Mouse (Mus musculus): Measurements from ENCODE around the gene Meis2. TPM values are rescaled to one million over a fixed set of nuclear protein-coding genes. Genes with fewer than 3 reads are reported as not detected.

Meis2 gene
- polyA plus RNA-seq, 1 experiment: not detected

DNA sequence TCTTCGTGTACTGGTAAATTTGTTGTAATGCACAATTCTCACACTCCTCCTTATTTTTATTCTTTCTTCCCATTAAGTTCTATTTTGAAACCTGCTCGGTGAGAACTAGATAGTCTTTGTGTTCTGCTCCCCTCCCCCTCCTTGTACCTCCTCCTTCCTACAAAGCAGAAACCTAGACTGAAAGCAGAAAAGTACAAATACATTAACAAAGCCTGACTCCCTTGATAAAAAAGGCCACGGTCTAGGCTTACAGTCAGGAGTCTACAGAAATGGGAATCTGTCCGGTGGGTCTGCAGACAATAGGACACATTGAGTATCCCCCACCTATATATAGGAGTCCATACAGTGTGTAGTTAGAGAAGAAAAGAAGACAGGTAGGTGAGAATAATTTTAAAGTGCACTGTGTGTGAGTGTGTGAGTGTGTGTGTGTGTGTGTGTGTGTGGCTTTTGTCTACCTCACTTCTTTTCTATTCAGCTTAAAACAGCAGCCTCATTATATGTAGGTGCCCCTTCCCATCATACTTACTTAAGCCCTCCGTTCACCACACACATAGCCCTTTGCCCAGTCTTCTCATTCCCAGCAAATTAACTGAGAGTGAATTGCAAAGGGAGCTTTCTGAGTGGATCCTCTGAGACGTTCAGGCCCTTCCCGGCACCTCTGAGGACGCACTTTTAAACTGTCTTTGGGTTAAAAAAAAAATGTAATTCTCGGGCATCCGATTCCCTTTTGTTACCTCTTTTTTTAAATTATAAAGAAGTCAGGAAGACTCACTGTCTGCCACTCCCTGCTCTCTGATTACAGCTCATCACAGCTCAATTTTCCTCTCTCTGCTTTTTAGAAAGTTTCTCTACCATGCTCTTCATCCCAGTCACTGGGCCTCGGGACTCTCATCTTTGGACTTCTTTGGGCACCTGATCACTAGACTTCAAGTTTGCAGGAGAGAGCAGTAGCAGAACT lies 208.2 kb downstream of the Meis2 start:
- no peak for TF ChIP-seq GATA1 (IDR thresholded peaks at IDR 0.05; ENCODE audit: low read length)

DNA sequence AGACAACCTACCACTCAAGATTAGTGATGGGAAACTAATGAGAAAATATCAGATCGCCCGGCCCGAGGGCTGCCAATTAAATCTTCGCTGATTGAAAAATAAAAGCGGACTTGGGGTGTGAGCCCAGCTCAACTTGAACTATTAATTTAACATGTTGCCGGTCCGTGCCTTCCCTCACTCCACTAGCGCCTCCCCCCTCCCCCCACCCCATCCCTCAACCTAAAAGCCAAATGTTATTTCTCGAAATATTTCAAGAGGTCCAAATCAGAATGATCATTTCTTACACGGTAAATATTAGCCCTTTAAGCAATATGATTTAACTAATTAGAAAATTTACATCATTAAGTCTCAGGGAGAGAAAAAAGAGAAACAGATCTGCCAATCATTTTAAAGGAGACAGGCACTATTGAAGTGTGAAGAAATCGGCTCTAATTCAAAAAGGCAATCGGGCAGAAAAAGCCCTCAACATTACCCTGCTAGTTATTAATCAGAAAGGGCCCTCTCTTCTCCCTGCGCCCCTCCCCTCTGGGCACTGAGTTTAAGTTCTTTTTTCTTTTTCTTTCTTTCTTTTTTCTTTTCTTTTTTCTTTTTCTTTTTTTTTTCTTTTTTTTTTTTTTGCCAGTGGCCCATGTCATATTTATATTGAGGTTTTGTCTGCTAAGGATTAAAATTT lies 209.1 kb downstream of the Meis2 start:
- TF ChIP-seq GATA1 (IDR thresholded peaks at IDR 0.05; ENCODE audit: low read length): no peak

- TF ChIP-seq GATA1 (IDR thresholded peaks at IDR 0.05; ENCODE audit: low read length): no peak
These were observed 209.9 kb downstream of the Meis2 start for GRCm38 (mm10) chr2:115855511-115856400.

GRCm38 (mm10) chr2:115854828-115855311 lies 210.8 kb downstream of the Meis2 start:
- no peak for TF ChIP-seq GATA1 (IDR thresholded peaks at IDR 0.05; ENCODE audit: low read length)

- TF ChIP-seq GATA1 (IDR thresholded peaks at IDR 0.05; ENCODE audit: low read length): no peak
These were observed 211.4 kb downstream of the Meis2 start for GRCm38 (mm10) chr2:115854007-115854827.

DNA sequence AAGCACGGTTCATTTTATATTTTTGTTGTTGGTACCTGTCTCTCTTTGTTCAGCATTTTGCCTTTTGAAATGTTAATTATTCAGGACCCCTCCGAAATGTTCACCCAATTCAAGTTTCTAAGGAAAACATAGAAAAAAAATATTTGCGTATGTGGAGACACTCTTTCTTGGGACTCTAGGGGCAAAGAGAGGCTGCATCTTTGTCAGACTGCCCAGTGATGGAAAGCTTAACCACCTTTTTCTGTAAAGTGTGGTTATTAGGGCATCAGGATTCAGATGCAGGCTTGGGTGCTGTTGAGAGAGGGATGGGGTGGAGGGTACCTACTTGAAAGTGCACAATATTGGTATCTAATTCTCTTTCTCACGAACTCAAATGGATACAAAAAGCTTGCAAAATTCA lies 212.4 kb downstream of the Meis2 start:
- TF ChIP-seq GATA1 (IDR thresholded peaks at IDR 0.05; ENCODE audit: low read length): no peak

- no peak for TF ChIP-seq GATA1 (IDR thresholded peaks at IDR 0.05; ENCODE audit: low read length)
These were observed 213.0 kb downstream of the Meis2 start for GRCm38 (mm10) chr2:115852615-115853014.

GRCm38 (mm10) chr2:115852109-115852508 lies 213.5 kb downstream of the Meis2 start:
- no peak for TF ChIP-seq GATA1 (IDR thresholded peaks at IDR 0.05; ENCODE audit: low read length)

- TF ChIP-seq GATA1 (IDR thresholded peaks at IDR 0.05; ENCODE audit: low read length): no peak
These were observed 214.7 kb downstream of the Meis2 start for GRCm38 (mm10) chr2:115850961-115851360.

DNA sequence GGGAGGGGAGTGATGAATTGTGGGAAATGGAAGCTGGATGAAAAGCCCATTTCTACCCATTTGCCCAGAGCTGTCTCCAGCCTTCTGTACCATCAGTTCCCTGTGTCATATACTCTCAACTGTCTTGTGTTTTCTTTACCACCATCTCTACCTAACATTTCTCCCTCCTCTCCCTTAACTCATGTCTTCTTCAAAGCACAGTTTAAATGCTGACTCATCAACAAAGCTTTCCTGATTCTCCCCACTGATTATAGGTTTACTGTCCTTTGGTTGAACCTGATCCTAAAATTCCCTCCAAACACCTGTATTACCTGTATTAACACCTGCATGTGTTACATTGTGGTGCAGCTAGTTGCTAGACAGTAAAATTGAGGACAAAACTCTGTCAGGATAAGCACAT lies 222.8 kb downstream of the Meis2 start:
- TF ChIP-seq GATA1 (IDR thresholded peaks at IDR 0.05; ENCODE audit: low read length): no peak

- no peak for TF ChIP-seq GATA1 (IDR thresholded peaks at IDR 0.05; ENCODE audit: low read length)
These were observed 229.6 kb downstream of the Meis2 start for GRCm38 (mm10) chr2:115836034-115836433.

DNA sequence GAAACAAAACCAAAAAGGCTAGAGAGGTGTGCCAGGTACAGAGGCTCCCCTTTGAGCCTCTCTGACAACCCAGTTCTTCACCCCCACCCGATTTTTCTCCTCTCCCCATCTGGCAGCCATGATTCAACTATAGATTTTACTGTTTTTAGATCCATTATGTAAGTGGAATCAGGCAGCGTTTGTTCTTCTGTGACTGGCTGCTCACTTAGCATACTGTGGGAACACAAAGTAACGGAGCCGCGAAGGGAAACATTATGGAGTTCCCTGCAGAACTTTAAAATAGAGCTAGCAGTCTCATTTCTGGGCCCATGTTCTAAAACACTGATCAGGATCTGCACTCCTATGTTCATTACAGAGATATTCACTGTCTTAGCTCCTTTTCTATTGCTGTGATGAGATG lies 243.3 kb downstream of the Meis2 start:
- TF ChIP-seq GATA1 (IDR thresholded peaks at IDR 0.05; ENCODE audit: low read length): no peak

DNA sequence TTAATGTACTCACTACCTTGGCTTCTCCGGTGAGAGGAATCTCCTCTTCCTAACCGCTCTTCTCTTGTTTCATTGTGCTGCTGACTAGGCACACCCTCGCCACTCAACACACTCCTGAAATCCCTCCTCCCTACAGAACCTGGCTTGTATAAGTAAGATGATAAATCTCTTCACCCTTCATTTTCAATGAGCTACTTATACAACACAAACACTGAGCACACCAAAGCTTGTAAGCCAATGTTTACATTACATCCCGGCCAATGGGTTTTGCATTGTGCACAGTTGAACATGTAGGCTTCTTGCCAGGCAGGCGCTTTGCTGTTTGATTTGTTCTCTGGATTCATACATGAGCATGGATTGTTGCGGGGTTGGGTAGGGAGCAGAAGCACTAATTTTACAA lies 247.7 kb downstream of the Meis2 start:
- TF ChIP-seq GATA1 (IDR thresholded peaks at IDR 0.05; ENCODE audit: low read length): no peak

DNA sequence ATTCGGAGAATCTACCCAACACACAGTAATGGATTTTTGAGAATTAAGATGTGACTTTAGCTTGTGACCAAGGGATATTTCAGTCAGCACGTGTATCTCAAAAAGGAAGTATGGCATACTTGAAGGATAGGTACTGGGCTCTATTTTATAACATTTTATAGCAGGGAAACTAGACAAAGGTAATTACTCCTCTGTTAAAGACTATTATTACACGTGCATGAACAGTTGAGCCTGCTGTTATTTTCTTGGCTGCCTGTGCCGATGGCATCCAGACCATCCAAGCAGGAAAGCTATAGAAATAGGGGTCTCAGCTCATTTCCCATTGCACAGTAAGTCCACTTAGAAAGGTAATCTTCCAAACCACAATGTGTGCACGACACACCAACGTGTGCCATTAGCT lies 251.9 kb downstream of the Meis2 start:
- no peak for TF ChIP-seq GATA1 (IDR thresholded peaks at IDR 0.05; ENCODE audit: low read length)

GRCm38 (mm10) chr2:115813316-115813715 lies 252.3 kb downstream of the Meis2 start:
- TF ChIP-seq GATA1 (IDR thresholded peaks at IDR 0.05; ENCODE audit: low read length): no peak

Data from G1E-ER4 (cell line).